Mouse (Mus musculus) macrophage (primary cell): ENCODE results near the gene Gucy1b1. TPM values are rescaled to one million over a fixed set of nuclear protein-coding genes. Genes with fewer than 3 reads are reported as not detected.

Experiments
- H3K27ac ChIP-seq: fragments of 350-480 bp; formaldehyde crosslinking; 2 replicates; pipeline ENCODE4 v1.9.0; 2021
- H3K36me3 ChIP-seq: fragments of 350-480 bp; formaldehyde crosslinking; 2 replicates; pipeline ENCODE4 v1.9.0; 2021; ENCODE audit errors: inconsistent target
- H3K4me3 ChIP-seq: fragments of 350-480 bp; formaldehyde crosslinking; 2 replicates; pipeline ENCODE4 v1.9.0; 2021; ENCODE audit errors: inconsistent target
- H3K79me2 ChIP-seq: fragments of 350-480 bp; formaldehyde crosslinking; 2 replicates; pipeline ENCODE4 v1.9.0; 2021; ENCODE audit errors: inconsistent target
- WGBS: methylation state at CpG from one replicate; pipeline ENCODE4 v1.1.7; 2026; ENCODE audit warnings: inconsistent platforms; ENCODE audit not compliant: missing documents; 5-methylcytosine and 5-hydroxymethylcytosine counted together
- polyA plus RNA-seq: library from polyadenylated mRNA; stranded (reverse); fragments of 250-400 nt; gene quantifications from 3 replicates; pipeline ENCODE4 v1.2.4, GENCODE M21; 2018; ENCODE audit warnings: inconsistent platforms

The Gucy1b1 gene
- polyA plus RNA-seq, 1 experiment from 2014 or later = 0.23 TPM

- H3K4me3 ChIP-seq = no peak overlapping the region
- no peaks in the 10 kb centered on the region for H3K36me3 ChIP-seq
- H3K27ac ChIP-seq = no peak overlapping the region
- WGBS = 81% methylated on average over 7 of the region's 7 CpGs
- no peaks in the 10 kb centered on the region for H3K79me2 ChIP-seq
Observed at GRCm38 (mm10) chr3:82048681-82049080, 25.8 kb downstream of the Gucy1b1 start.

- Histone ChIP-seq H3K27ac (no peak overlapping the region), H3K79me2 (no peaks in the 10 kb centered on the region), H3K36me3 (no peaks in the 10 kb centered on the region), H3K4me3 (no peak overlapping the region)
- 87% methylated on average over 4 of the region's 4 CpGs for WGBS
Observed at GRCm38 (mm10) chr3:82048078-82048477, 26.4 kb downstream of the Gucy1b1 start.

- no peak overlapping the region for H3K4me3 ChIP-seq
- H3K27ac ChIP-seq = no peak overlapping the region
- WGBS = 37% methylated on average over 8 of the region's 8 CpGs
- H3K36me3 ChIP-seq = no peaks in the 10 kb centered on the region
- H3K79me2 ChIP-seq = no peaks in the 10 kb centered on the region
Observed at GRCm38 (mm10) chr3:82047100-82047753, 27.3 kb downstream of the Gucy1b1 start.

- 87% methylated on average over 8 of the region's 8 CpGs for WGBS
- Histone ChIP-seq H3K36me3 (no peaks in the 10 kb centered on the region), H3K27ac (no peak overlapping the region), H3K79me2 (no peaks in the 10 kb centered on the region), H3K4me3 (no peak overlapping the region)
Observed at GRCm38 (mm10) chr3:82046087-82046486, 28.4 kb downstream of the Gucy1b1 start.

- H3K36me3 ChIP-seq = no peaks in the 10 kb centered on the region
- H3K27ac ChIP-seq = no peak overlapping the region
- no peaks in the 10 kb centered on the region for H3K79me2 ChIP-seq
- no peak overlapping the region for H3K4me3 ChIP-seq
- 98% methylated on average over 5 of the region's 5 CpGs for WGBS
Observed at GRCm38 (mm10) chr3:82044902-82045301, 29.6 kb downstream of the Gucy1b1 start.

- Histone ChIP-seq H3K79me2 (no peaks in the 10 kb centered on the region), H3K36me3 (no peaks in the 10 kb centered on the region), H3K4me3 (no peak overlapping the region), H3K27ac (no peak overlapping the region)
- 91% methylated on average over 6 of the region's 6 CpGs for WGBS
Observed at GRCm38 (mm10) chr3:82043676-82044075, 30.8 kb downstream of the Gucy1b1 start.

- Histone ChIP-seq H3K79me2 (no peaks in the 10 kb centered on the region), H3K36me3 (no peaks in the 10 kb centered on the region), H3K4me3 (no peak overlapping the region), H3K27ac (no peak overlapping the region)
- WGBS = 100% methylated on average over 2 of the region's 2 CpGs
Observed at GRCm38 (mm10) chr3:82036262-82037044, 38.0 kb downstream of the Gucy1b1 start.

- H3K4me3 ChIP-seq = no peak overlapping the region
- H3K27ac ChIP-seq = no peak overlapping the region
- WGBS = 69% methylated on average over 1 of the region's 1 CpGs
- no peaks in the 10 kb centered on the region for H3K36me3 ChIP-seq
- H3K79me2 ChIP-seq = no peaks in the 10 kb centered on the region
Observed at GRCm38 (mm10) chr3:82030008-82030748, 44.3 kb downstream of the Gucy1b1 start.

- Histone ChIP-seq H3K36me3 (no peaks in the 10 kb centered on the region), H3K27ac (no peak overlapping the region), H3K4me3 (no peak overlapping the region), H3K79me2 (no peaks in the 10 kb centered on the region)
- 0% methylated on average over 3 of the region's 3 CpGs for WGBS
Observed at GRCm38 (mm10) chr3:82029229-82029628, 45.3 kb downstream of the Gucy1b1 start.

GRCm38 (mm10) chr3:82027286-82027685 is 47.2 kb downstream of the Gucy1b1 start:
- Histone ChIP-seq H3K27ac (no peak overlapping the region), H3K79me2 (no peaks in the 10 kb centered on the region), H3K36me3 (no peaks in the 10 kb centered on the region), H3K4me3 (no peak overlapping the region)
- WGBS = 100% methylated on average over 1 of the region's 1 CpGs

- WGBS = 91% methylated on average over 3 of the region's 3 CpGs
- H3K79me2 ChIP-seq = no peaks in the 10 kb centered on the region
- H3K36me3 ChIP-seq = no peaks in the 10 kb centered on the region
- no peak overlapping the region for H3K27ac ChIP-seq
- no peak overlapping the region for H3K4me3 ChIP-seq
Observed at GRCm38 (mm10) chr3:82023065-82023464, 51.4 kb downstream of the Gucy1b1 start.

GRCm38 (mm10) chr3:82022421-82022920 is 52.0 kb downstream of the Gucy1b1 start:
- 93% methylated on average over 8 of the region's 8 CpGs for WGBS
- no peaks in the 10 kb centered on the region for H3K79me2 ChIP-seq
- H3K27ac ChIP-seq = no peak overlapping the region
- H3K4me3 ChIP-seq = no peak overlapping the region
- H3K36me3 ChIP-seq = no peaks in the 10 kb centered on the region

- H3K36me3 ChIP-seq = no peaks in the 10 kb centered on the region
Observed at GRCm38 (mm10) chr3:82014148-82014703, 60.3 kb downstream of the Gucy1b1 start.

GRCm38 (mm10) chr3:82007002-82007401 is 67.5 kb downstream of the Gucy1b1 start:
- no peak overlapping the region for H3K4me3 ChIP-seq
- no peaks in the 10 kb centered on the region for H3K79me2 ChIP-seq
- WGBS = 100% methylated on average over 1 of the region's 1 CpGs
- H3K36me3 ChIP-seq = no peaks in the 10 kb centered on the region
- no peak overlapping the region for H3K27ac ChIP-seq

More at GRCm38 (mm10) chr3:82014148-82014703, 60.3 kb downstream of the Gucy1b1 start:
- no peak overlapping the region for H3K27ac ChIP-seq
- WGBS = 85% methylated on average over 7 of the region's 7 CpGs
- no peaks in the 10 kb centered on the region for H3K79me2 ChIP-seq
- no peak overlapping the region for H3K4me3 ChIP-seq
